Mouse (Mus musculus): ENCODE results near the gene Utrn. TPM values are rescaled to one million over a fixed set of nuclear protein-coding genes. Genes with fewer than 3 reads are reported as not detected.

Utrn gene
- polyA plus RNA-seq, 1 experiment = 33.5 TPM

- no peak overlapping the region for H3K27ac ChIP-seq (ENCODE audit: insufficient read depth, low read length)
- no peak for TF ChIP-seq CTCF (IDR thresholded peaks at IDR 0.05; ENCODE audit: borderline replicate concordance, insufficient read depth, low read depth, low read length)
- no peak for TF ChIP-seq POLR2A (IDR thresholded peaks at IDR 0.05; ENCODE audit: borderline replicate concordance, insufficient read depth, low read length)
- WGBS = 16% methylated on average over 1 of the region's 1 CpGs
- no peak for DNase-seq
- no peaks in the 10 kb centered on the region for H3K4me1 ChIP-seq (ENCODE audit: control insufficient read depth, insufficient read depth, low read length)
- H3K27me3 ChIP-seq (ENCODE audit: control insufficient read depth, insufficient read depth, low read length) = no peaks in the 10 kb centered on the region
- H3K4me3 ChIP-seq (replicated peaks; ENCODE audit: insufficient read depth, low read depth, low read length) = no peak overlapping the region
These were observed 40.0 kb upstream of the Utrn start for GRCm38 (mm10) chr10:12909179-12909578.

- Histone ChIP-seq H3K4me3 (replicated peaks; ENCODE audit: insufficient read depth, low read depth, low read length) (no peak overlapping the region), H3K4me1 (ENCODE audit: control insufficient read depth, insufficient read depth, low read length) (no peaks in the 10 kb centered on the region), H3K27me3 (ENCODE audit: control insufficient read depth, insufficient read depth, low read length) (no peaks in the 10 kb centered on the region), H3K27ac (ENCODE audit: insufficient read depth, low read length) (no peak overlapping the region)
- TF ChIP-seq CTCF (IDR thresholded peaks at IDR 0.05; ENCODE audit: borderline replicate concordance, insufficient read depth, low read depth, low read length) (no peak), POLR2A (IDR thresholded peaks at IDR 0.05; ENCODE audit: borderline replicate concordance, insufficient read depth, low read length) (no peak)
- DNase-seq = no peak
- 53% methylated on average over 5 of the region's 5 CpGs for WGBS
These were observed 35.0 kb upstream of the Utrn start for GRCm38 (mm10) chr10:12904140-12904528.

- Histone ChIP-seq H3K4me3 (replicated peaks; ENCODE audit: insufficient read depth, low read depth, low read length) (no peak overlapping the region), H3K27me3 (ENCODE audit: control insufficient read depth, insufficient read depth, low read length) (no peaks in the 10 kb centered on the region), H3K27ac (ENCODE audit: insufficient read depth, low read length) (no peak overlapping the region), H3K4me1 (ENCODE audit: control insufficient read depth, insufficient read depth, low read length) (no peaks in the 10 kb centered on the region)
- TF ChIP-seq POLR2A (IDR thresholded peaks at IDR 0.05; ENCODE audit: borderline replicate concordance, insufficient read depth, low read length) (no peak), CTCF (IDR thresholded peaks at IDR 0.05; ENCODE audit: borderline replicate concordance, insufficient read depth, low read depth, low read length) (no peak)
- no peak for DNase-seq
- 90% methylated on average over 5 of the region's 5 CpGs for WGBS
These were observed 34.4 kb upstream of the Utrn start for GRCm38 (mm10) chr10:12903440-12904139.

- WGBS = 42% methylated on average over 5 of the region's 5 CpGs
- TF ChIP-seq CTCF (IDR thresholded peaks at IDR 0.05; ENCODE audit: borderline replicate concordance, insufficient read depth, low read depth, low read length) (no peak), POLR2A (IDR thresholded peaks at IDR 0.05; ENCODE audit: borderline replicate concordance, insufficient read depth, low read length) (no peak)
- no peak overlapping the region for H3K4me3 ChIP-seq (replicated peaks; ENCODE audit: insufficient read depth, low read depth, low read length)
- H3K27me3 ChIP-seq (ENCODE audit: control insufficient read depth, insufficient read depth, low read length) = no peaks in the 10 kb centered on the region
- H3K4me1 ChIP-seq (ENCODE audit: control insufficient read depth, insufficient read depth, low read length) = no peaks in the 10 kb centered on the region
- DNase-seq = no peak
- no peak overlapping the region for H3K27ac ChIP-seq (ENCODE audit: insufficient read depth, low read length)
These were observed 30.7 kb upstream of the Utrn start for GRCm38 (mm10) chr10:12899901-12900300.

GRCm38 (mm10) chr10:12893339-12893738 is 24.2 kb upstream of the Utrn start:
- H3K27ac ChIP-seq (ENCODE audit: insufficient read depth, low read length) = no peak overlapping the region
- WGBS = 99% methylated on average over 3 of the region's 3 CpGs
- DNase-seq = no peak
- no peaks in the 10 kb centered on the region for H3K27me3 ChIP-seq (ENCODE audit: control insufficient read depth, insufficient read depth, low read length)
- TF ChIP-seq POLR2A (IDR thresholded peaks at IDR 0.05; ENCODE audit: borderline replicate concordance, insufficient read depth, low read length) = no peak
- TF ChIP-seq CTCF (IDR thresholded peaks at IDR 0.05; ENCODE audit: borderline replicate concordance, insufficient read depth, low read depth, low read length) = no peak
- H3K4me3 ChIP-seq (replicated peaks; ENCODE audit: insufficient read depth, low read depth, low read length) = no peak overlapping the region
- H3K4me1 ChIP-seq (ENCODE audit: control insufficient read depth, insufficient read depth, low read length) = no peaks in the 10 kb centered on the region

GRCm38 (mm10) chr10:12888373-12888772 is 19.2 kb upstream of the Utrn start:
- no peak overlapping the region for H3K27ac ChIP-seq (ENCODE audit: insufficient read depth, low read length)
- H3K4me1 ChIP-seq (ENCODE audit: control insufficient read depth, insufficient read depth, low read length) = no peaks in the 10 kb centered on the region
- H3K27me3 ChIP-seq (ENCODE audit: control insufficient read depth, insufficient read depth, low read length) = no peaks in the 10 kb centered on the region
- H3K4me3 ChIP-seq (replicated peaks; ENCODE audit: insufficient read depth, low read depth, low read length) = no peak overlapping the region
- no peak for TF ChIP-seq POLR2A (IDR thresholded peaks at IDR 0.05; ENCODE audit: borderline replicate concordance, insufficient read depth, low read length)
- no peak for TF ChIP-seq CTCF (IDR thresholded peaks at IDR 0.05; ENCODE audit: borderline replicate concordance, insufficient read depth, low read depth, low read length)
- no peak for DNase-seq
- 79% methylated on average over 13 of the region's 13 CpGs for WGBS

GRCm38 (mm10) chr10:12887792-12888191 is 18.6 kb upstream of the Utrn start:
- Histone ChIP-seq H3K27ac (ENCODE audit: insufficient read depth, low read length) (no peak overlapping the region), H3K4me3 (replicated peaks; ENCODE audit: insufficient read depth, low read depth, low read length) (no peak overlapping the region), H3K27me3 (ENCODE audit: control insufficient read depth, insufficient read depth, low read length) (no peaks in the 10 kb centered on the region), H3K4me1 (ENCODE audit: control insufficient read depth, insufficient read depth, low read length) (no peaks in the 10 kb centered on the region)
- WGBS = 68% methylated on average over 2 of the region's 2 CpGs
- TF ChIP-seq CTCF (IDR thresholded peaks at IDR 0.05; ENCODE audit: borderline replicate concordance, insufficient read depth, low read depth, low read length) (no peak), POLR2A (IDR thresholded peaks at IDR 0.05; ENCODE audit: borderline replicate concordance, insufficient read depth, low read length) (no peak)
- DNase-seq = no peak

- Histone ChIP-seq H3K4me3 (replicated peaks; ENCODE audit: insufficient read depth, low read depth, low read length) (no peak overlapping the region), H3K27me3 (ENCODE audit: control insufficient read depth, insufficient read depth, low read length) (no peaks in the 10 kb centered on the region), H3K4me1 (ENCODE audit: control insufficient read depth, insufficient read depth, low read length) (no peaks in the 10 kb centered on the region), H3K27ac (ENCODE audit: insufficient read depth, low read length) (no peak overlapping the region)
- no peak for DNase-seq
- TF ChIP-seq POLR2A (IDR thresholded peaks at IDR 0.05; ENCODE audit: borderline replicate concordance, insufficient read depth, low read length) (no peak), CTCF (IDR thresholded peaks at IDR 0.05; ENCODE audit: borderline replicate concordance, insufficient read depth, low read depth, low read length) (no peak)
- 51% methylated on average over 8 of the region's 8 CpGs for WGBS
These were observed 15.3 kb upstream of the Utrn start for GRCm38 (mm10) chr10:12884308-12884948.
